Mouse (Mus musculus): ENCODE measurements around the gene Bcdin3d. TPM values are rescaled to one million over a fixed set of nuclear protein-coding genes. Genes with fewer than 3 reads are reported as not detected.
"Not testable (repeated sequence)": the region's sequence is repeated elsewhere in the genome, so short reads cannot be mapped to it uniquely, and the experiment has no call there.

The Bcdin3d gene
- polyA plus RNA-seq, 1 experiment from 2014 or later: 17.7 TPM

- Histone ChIP-seq H3K36me3 (no peaks in the 10 kb centered on the region), H3K4me3 (no peak overlapping the region), H3K9ac (no peak overlapping the region), H3K4me1 (replicated peaks) (peaks cover 59% of the 10 kb centered on the region), H3K27ac (replicated peaks) (no peak overlapping the region), H3K27me3 (no peaks in the 10 kb centered on the region), H3K4me2 (no peak overlapping the region), H3K9me3 (no peaks in the 10 kb centered on the region)
- ATAC-seq (ENCODE audit: low FRiP score, low read depth): no peak
- 68% methylated on average over 11 of the region's 11 CpGs for WGBS
These were observed 21.2 kb downstream of the Bcdin3d start for GRCm38 (mm10) chr15:99453153-99453900.

GRCm38 (mm10) chr15:99449751-99450280 lies 24.7 kb downstream of the Bcdin3d start:
- Histone ChIP-seq H3K4me2 (no peak overlapping the region), H3K36me3 (no peaks in the 10 kb centered on the region), H3K9ac (no peak overlapping the region), H3K9me3 (no peaks in the 10 kb centered on the region), H3K4me3 (no peak overlapping the region), H3K27me3 (no peaks in the 10 kb centered on the region), H3K4me1 (replicated peaks) (peaks cover 45% of the 10 kb centered on the region), H3K27ac (replicated peaks) (peak overlapping the region; percentile 55)
- WGBS: 84% methylated on average over 8 of the region's 8 CpGs
- ATAC-seq (ENCODE audit: low FRiP score, low read depth): no peak

- H3K4me2 ChIP-seq: no peak overlapping the region
- H3K27ac ChIP-seq (replicated peaks): peak overlapping the region; percentile 55
- H3K36me3 ChIP-seq: no peaks in the 10 kb centered on the region
- H3K4me1 ChIP-seq (replicated peaks): peaks cover 39% of the 10 kb centered on the region
- H3K27me3 ChIP-seq: no peaks in the 10 kb centered on the region
- H3K4me3 ChIP-seq: no peak overlapping the region
- peak; percentile 68 for ATAC-seq (ENCODE audit: low FRiP score, low read depth)
- no peak overlapping the region for H3K9ac ChIP-seq
- 48% methylated on average over 9 of the region's 9 CpGs for WGBS
- no peaks in the 10 kb centered on the region for H3K9me3 ChIP-seq
These were observed 25.3 kb downstream of the Bcdin3d start for GRCm38 (mm10) chr15:99449131-99449750.

GRCm38 (mm10) chr15:99446136-99446535 lies 28.4 kb downstream of the Bcdin3d start:
- H3K4me3 ChIP-seq; H3K9me3 ChIP-seq; H3K27me3 ChIP-seq; H3K4me2 ChIP-seq; H3K36me3 ChIP-seq; H3K9ac ChIP-seq; ATAC-seq (ENCODE audit: low FRiP score, low read depth): not testable (repeated sequence)
- WGBS: 91% methylated on average over 10 of the region's 10 CpGs
- 0 out of 2 replicates have a peak overlapping the region, but pooled peaks have one; percentile 35 for H3K27ac ChIP-seq (replicated peaks)
- H3K4me1 ChIP-seq (replicated peaks): peaks cover 25% of the 10 kb centered on the region

- Histone ChIP-seq H3K27ac (replicated peaks) (peak overlapping the region; percentile 35; the same call in 1 of the 2 replicates), H3K4me3 (no peak overlapping the region), H3K4me2 (peak overlapping the region; percentile 27), H3K9me3 (no peaks in the 10 kb centered on the region), H3K36me3 (no peaks in the 10 kb centered on the region), H3K9ac (no peak overlapping the region), H3K27me3 (no peaks in the 10 kb centered on the region), H3K4me1 (replicated peaks) (peaks cover 31% of the 10 kb centered on the region)
- ATAC-seq (ENCODE audit: low FRiP score, low read depth): peak; percentile 47; the same call in 1 of the 2 replicates
- 31% methylated on average over 6 of the region's 6 CpGs for WGBS
These were observed 29.0 kb downstream of the Bcdin3d start for GRCm38 (mm10) chr15:99445567-99445966.

- H3K4me1 ChIP-seq (replicated peaks): peaks cover 35% of the 10 kb centered on the region
- H3K4me3 ChIP-seq: no peak overlapping the region
- no peak overlapping the region for H3K4me2 ChIP-seq
- no peaks in the 10 kb centered on the region for H3K27me3 ChIP-seq
- no peak overlapping the region for H3K9ac ChIP-seq
- no peak overlapping the region for H3K27ac ChIP-seq (replicated peaks)
- ATAC-seq (ENCODE audit: low FRiP score, low read depth): no peak
- peaks cover 3% of the 10 kb centered on the region; the same call in 1 of the 2 replicates for H3K36me3 ChIP-seq
- no peaks in the 10 kb centered on the region for H3K9me3 ChIP-seq
- WGBS: 88% methylated on average over 7 of the region's 7 CpGs
These were observed 32.2 kb downstream of the Bcdin3d start for GRCm38 (mm10) chr15:99442358-99442757.

GRCm38 (mm10) chr15:99440816-99441457 lies 33.6 kb downstream of the Bcdin3d start:
- peaks cover 3% of the 10 kb centered on the region; the same call in 1 of the 2 replicates for H3K36me3 ChIP-seq
- no peak overlapping the region for H3K4me2 ChIP-seq
- peak; percentile 20 for ATAC-seq (ENCODE audit: low FRiP score, low read depth)
- peak overlapping the region; percentile 77 for H3K27ac ChIP-seq (replicated peaks)
- no peak overlapping the region for H3K9ac ChIP-seq
- no peaks in the 10 kb centered on the region for H3K9me3 ChIP-seq
- WGBS: 48% methylated on average over 8 of the region's 8 CpGs
- H3K4me1 ChIP-seq (replicated peaks): peaks cover 44% of the 10 kb centered on the region
- no peaks in the 10 kb centered on the region for H3K27me3 ChIP-seq
- no peak overlapping the region for H3K4me3 ChIP-seq

- Histone ChIP-seq H3K27ac (replicated peaks) (peak overlapping the region; percentile 77), H3K4me1 (replicated peaks) (peaks cover 43% of the 10 kb centered on the region), H3K4me3 (no peak overlapping the region), H3K36me3 (peaks cover 3% of the 10 kb centered on the region; the same call in 1 of the 2 replicates), H3K4me2 (no peak overlapping the region), H3K9me3 (no peaks in the 10 kb centered on the region), H3K27me3 (no peaks in the 10 kb centered on the region), H3K9ac (no peak overlapping the region)
- 38% methylated on average over 2 of the region's 2 CpGs for WGBS
- ATAC-seq (ENCODE audit: low FRiP score, low read depth): peak; percentile 85
These were observed 34.3 kb downstream of the Bcdin3d start for GRCm38 (mm10) chr15:99440112-99440815.

- Histone ChIP-seq H3K4me3 (no peak overlapping the region), H3K4me1 (replicated peaks) (peaks cover 49% of the 10 kb centered on the region), H3K36me3 (peaks cover 3% of the 10 kb centered on the region; the same call in 1 of the 2 replicates), H3K27me3 (no peaks in the 10 kb centered on the region), H3K4me2 (no peak overlapping the region), H3K9ac (no peak overlapping the region), H3K9me3 (no peaks in the 10 kb centered on the region), H3K27ac (replicated peaks) (no peak overlapping the region)
- no peak for ATAC-seq (ENCODE audit: low FRiP score, low read depth)
- WGBS: 71% methylated on average over 8 of the region's 8 CpGs
These were observed 35.4 kb downstream of the Bcdin3d start for GRCm38 (mm10) chr15:99438966-99439698.

- H3K4me1 ChIP-seq (replicated peaks): peaks cover 28% of the 10 kb centered on the region
- H3K36me3 ChIP-seq: peaks cover 17% of the 10 kb centered on the region; the same call in 1 of the 2 replicates
- H3K9me3 ChIP-seq: no peaks in the 10 kb centered on the region
- H3K4me2 ChIP-seq: no peak overlapping the region
- no peak overlapping the region for H3K27ac ChIP-seq (replicated peaks)
- no peak overlapping the region for H3K4me3 ChIP-seq
- ATAC-seq (ENCODE audit: low FRiP score, low read depth): no peak
- WGBS: 87% methylated on average over 12 of the region's 12 CpGs
- H3K27me3 ChIP-seq: no peaks in the 10 kb centered on the region
- no peak overlapping the region for H3K9ac ChIP-seq
These were observed 40.6 kb downstream of the Bcdin3d start for GRCm38 (mm10) chr15:99433913-99434312.

Measured in hindbrain, embryonic 15.5 days (tissue).